19 mouse cellular contexts compared by ENCODE assay signal in the genomic region with DNA sequence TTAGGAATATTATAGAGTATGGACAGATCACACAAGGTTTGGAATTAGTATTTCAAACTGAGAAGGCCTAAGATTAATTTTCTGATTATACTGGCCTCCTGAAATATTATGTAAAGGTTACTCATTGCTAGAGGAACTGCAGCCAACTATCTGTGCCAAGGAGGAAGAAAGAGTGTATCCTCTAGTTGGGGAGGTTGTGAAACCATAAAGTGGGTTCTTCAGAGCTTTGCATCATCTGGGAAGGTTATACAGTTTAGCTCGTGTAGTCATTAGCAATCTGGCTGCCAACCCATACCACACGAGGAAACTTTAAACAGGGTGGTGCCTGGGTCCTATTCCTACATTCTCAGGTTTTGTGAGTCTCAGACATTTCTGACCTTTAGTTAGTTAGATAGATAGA.
"Had no signal": no experiment of that assay in that cellular context is flagged by ENCODE, and none has a peak within 500 bp of the region (broad histone marks: within the 10 kb centered on the region; RNA-seq: fewer than 3 reads in every experiment).

No protein-coding gene starts in this region.

- H3K4me2 ChIP-seq: liver, embryonic 11.5 days; liver, embryonic 13.5 days; liver, embryonic 15.5 days; lung, embryonic 14.5 days; midbrain, embryonic 13.5 days; midbrain, embryonic 15.5 days; neural tube, embryonic 13.5 days; neural tube, embryonic 15.5 days had no signal

- H3K9ac ChIP-seq: liver, embryonic 13.5 days; liver, embryonic 15.5 days; liver, postnatal 0 days; lung, embryonic 14.5 days; midbrain, embryonic 13.5 days; midbrain, embryonic 15.5 days; neural tube, embryonic 13.5 days; neural tube, embryonic 15.5 days had no signal

- ATAC-seq: liver, postnatal 0 days; midbrain, embryonic 13.5 days; midbrain, embryonic 15.5 days had no signal

- H3K27me3 ChIP-seq: liver, embryonic 13.5 days; liver, embryonic 15.5 days; midbrain, embryonic 13.5 days; midbrain, embryonic 15.5 days; neural tube, embryonic 13.5 days; neural tube, embryonic 15.5 days had no signal

- H3K9me3 ChIP-seq: liver, embryonic 13.5 days; liver, embryonic 15.5 days; midbrain, embryonic 10.5 days; midbrain, embryonic 13.5 days; midbrain, embryonic 15.5 days; neural tube, embryonic 13.5 days; neural tube, embryonic 15.5 days had no signal

- H3K4me1 ChIP-seq: liver, embryonic 13.5 days; liver, embryonic 15.5 days; midbrain, embryonic 10.5 days; midbrain, embryonic 13.5 days; midbrain, embryonic 15.5 days; neural tube, embryonic 13.5 days; neural tube, embryonic 15.5 days had no signal

- DNase-seq: liver, embryonic 13.5 days; liver, postnatal 0 days; lung, embryonic 14.5 days; retina, postnatal 1 day; right cerebral cortex, adult 18-20 months; right cerebral cortex, postnatal 25 days; right cerebral cortex, postnatal 4 days; spleen, adult 18-20 months; thymus, adult 18-20 months; thymus, postnatal 14 days; thymus, postnatal 36 days had no signal

- H3K4me3 ChIP-seq: liver, embryonic 13.5 days; liver, embryonic 15.5 days; midbrain, embryonic 10.5 days; midbrain, embryonic 13.5 days; midbrain, embryonic 15.5 days; myocyte; neural tube, embryonic 13.5 days; neural tube, embryonic 15.5 days had no signal

- H3K27ac ChIP-seq: liver, embryonic 13.5 days; liver, embryonic 15.5 days; midbrain, embryonic 10.5 days; midbrain, embryonic 13.5 days; midbrain, embryonic 15.5 days; neural tube, embryonic 13.5 days; neural tube, embryonic 15.5 days had no signal

- H3K36me3 ChIP-seq: liver, embryonic 13.5 days; liver, embryonic 15.5 days; midbrain, embryonic 10.5 days; midbrain, embryonic 13.5 days; midbrain, embryonic 15.5 days; neural tube, embryonic 13.5 days; neural tube, embryonic 15.5 days had no signal
